Mouse (Mus musculus) heart, adult 2 months (tissue): ENCODE measurements around the gene Mup21.

Source experiments
- EP300 ChIP-seq: fragments of 200-500 bp; IDR thresholded peaks from 2 replicates; pipeline ENCODE4 v1.6.1; 2011; ENCODE audit warnings: low read depth, low read length, control low read depth; ENCODE audit not compliant: insufficient read depth
- POLR2A ChIP-seq: fragments of 200-500 bp; IDR thresholded peaks from 2 replicates; pipeline ENCODE4 v1.6.1; 2011; ENCODE audit warnings: mild to moderate bottlenecking, low read depth, low read length, control low read depth; ENCODE audit not compliant: insufficient read depth

- TF ChIP-seq POLR2A, result no peak
- TF ChIP-seq EP300, result no peak
Observed at GRCm38 (mm10) chr4:62133706-62134105, 17.0 kb downstream of the Mup21 start.
